Mouse (Mus musculus) CH12.LX (cell line): Measurements from ENCODE around the gene Ccdc120. TPM values are rescaled to one million over a fixed set of nuclear protein-coding genes. Genes with fewer than 3 reads are reported as not detected.
A peak's percentile ranks its signal among the peaks of the same experiment; 100 is the strongest.

Experiments
- DNase-seq: peaks from one replicate; pipeline ENCODE4 v3.0.0-alpha.2; 2013; ENCODE audit errors: extremely low read depth
- H3K27ac ChIP-seq: 2 replicates; pipeline ENCODE4 v1.5.1; 2012; ENCODE audit warnings: low read depth, mild to moderate bottlenecking, control low read depth, moderate library complexity; ENCODE audit not compliant: insufficient read depth
- H3K27me3 ChIP-seq: replicated peaks from 2 replicates; pipeline ENCODE3; 2012; ENCODE audit warnings: inconsistent platforms
- H3K36me3 ChIP-seq, 2 experiments: replicated peaks in 1 of 2; 2 replicates each; pipeline versions ENCODE3 to v1.6.1; 2012; ENCODE audit warnings: inconsistent platforms in 1 of 2, low read length in 1 of 2, mild to moderate bottlenecking in 1 of 2, mixed read lengths in 1 of 2, moderate library complexity in 1 of 2; ENCODE audit not compliant: control insufficient read depth in 1 of 2, insufficient read depth in 1 of 2
- H3K4me1 ChIP-seq, 2 experiments: 2 replicates each; pipeline ENCODE4 v1.6.1; 2012; ENCODE audit warnings: inconsistent platforms in 1 of 2, moderate library complexity in 1 of 2; ENCODE audit not compliant: insufficient read depth in 2 of 2, control insufficient read depth in 1 of 2
- H3K4me2 ChIP-seq: 2 replicates; pipeline ENCODE4 v1.6.1; 2012; ENCODE audit warnings: low read depth, mild to moderate bottlenecking, control low read depth; ENCODE audit not compliant: poor library complexity, insufficient read depth, severe bottlenecking
- H3K4me3 ChIP-seq, 3 experiments: fragments of 150-350 bp in 1 of 3; sonication (generic) in 1 of 3; replicated peaks in 1 of 3; 2 replicates each; pipeline versions ENCODE3 to v1.5.1; 2011 to 2012; ENCODE audit warnings: low read depth in 2 of 3, low read length in 2 of 3, mild to moderate bottlenecking in 2 of 3, moderate library complexity in 2 of 3, control low read depth in 1 of 3, improper control_type of control experiment in 1 of 3, inconsistent platforms in 1 of 3, mixed read lengths in 1 of 3; ENCODE audit not compliant: poor library complexity in 1 of 3
- H3K79me2 ChIP-seq: replicated peaks from 2 replicates; pipeline ENCODE4 v1.6.1; 2012; ENCODE audit warnings: mild to moderate bottlenecking, moderate library complexity; ENCODE audit not compliant: control insufficient read depth, poor library complexity, insufficient read depth, severe bottlenecking; ENCODE audit errors: extremely low read depth
- H3K9ac ChIP-seq: 2 replicates; pipeline ENCODE4 v1.6.1; 2012; ENCODE audit warnings: low read depth, mild to moderate bottlenecking, control low read depth, moderate library complexity; ENCODE audit not compliant: insufficient read depth
- H3K9me3 ChIP-seq: replicated peaks from 2 replicates; pipeline ENCODE3; 2012; ENCODE audit warnings: low read length, inconsistent platforms, mixed read lengths
- CTCF ChIP-seq, 2 experiments: IDR thresholded peaks in 1 of 2; conservative IDR thresholded peaks in 1 of 2; 2 replicates each; pipeline ENCODE4 v1.5.1; 2011 to 2012; ENCODE audit warnings: low read depth in 2 of 2, low read length in 2 of 2, improper control_type of control experiment in 1 of 2, inconsistent platforms in 1 of 2, mild to moderate bottlenecking in 1 of 2, moderate library complexity in 1 of 2
- JUND ChIP-seq: conservative IDR thresholded peaks from 2 replicates; pipeline ENCODE4 v1.6.1; 2011; ENCODE audit warnings: low read depth, low read length, improper control_type of control experiment
- MAFK ChIP-seq: IDR thresholded peaks from 2 replicates; pipeline ENCODE4 v1.6.1; 2011; ENCODE audit warnings: low read length, improper control_type of control experiment; ENCODE audit not compliant: insufficient replicate concordance
- MYC ChIP-seq: IDR thresholded peaks from 2 replicates; pipeline ENCODE4 v1.6.1; 2011; ENCODE audit warnings: low read depth, mild to moderate bottlenecking, improper control_type of control experiment, low read length
- RAD21 ChIP-seq: IDR thresholded peaks from 2 replicates; pipeline ENCODE4 v1.6.1; 2011; ENCODE audit warnings: low read depth, mild to moderate bottlenecking, low read length, improper control_type of control experiment, moderate library complexity
- RCOR1 ChIP-seq: conservative IDR thresholded peaks from 2 replicates; pipeline ENCODE4 v1.6.1; 2012; ENCODE audit warnings: low read depth, mild to moderate bottlenecking, inconsistent platforms, low read length, improper control_type of control experiment
- ZC3H11A ChIP-seq: IDR thresholded peaks from 2 replicates; pipeline ENCODE4 v1.6.1; 2012; ENCODE audit warnings: low read depth, mild to moderate bottlenecking, inconsistent platforms, low read length, improper control_type of control experiment
- ZMIZ1 ChIP-seq: IDR thresholded peaks from 2 replicates; pipeline ENCODE4 v1.6.1; 2012; ENCODE audit warnings: low read depth, mild to moderate bottlenecking, inconsistent platforms, low read length, improper control_type of control experiment
- dilution Hi-C: fragments of 300-500 bp; cut with MboI; formaldehyde crosslinking; loops from 2 replicates; pipeline ENCODE4 v1.14.3; 2020; ENCODE audit warnings: low sequenced_read_pairs; ENCODE audit not compliant: extremely low pct_unique_long_range_greater_than_20kb, extremely low pct_ligation_motif_present
- in situ Hi-C: fragments of 300-500 bp; cut with MboI; formaldehyde crosslinking; loops from 3 replicates; pipeline ENCODE4 v1.14.3; 2019; ENCODE audit warnings: low sequenced_read_pairs, low pct_ligation_motif_present, low pct_unique_long_range_greater_than_20kb, mixed read lengths
- polyA plus RNA-seq: library from polyadenylated mRNA; unstranded; fragments of >175 nt; gene quantifications from 2 replicates; pipeline ENCODE4 v1.2.1, GENCODE M21; 2012; ENCODE audit warnings: low read depth; ENCODE audit not compliant: insufficient read length
- total RNA-seq, 2 experiments: library from RNA; depleted of rRNA; stranded (reverse); fragments of 300-350 nt in 1 of 2; fragments of >200 nt in 1 of 2; gene quantifications; 2 replicates each; pipeline ENCODE4 v1.2.3; 2012 to 2014

Gene Ccdc120
- total and polyA plus RNA-seq, 3 experiments: 4.4 to 9.0 (median 6.9) TPM

DNA sequence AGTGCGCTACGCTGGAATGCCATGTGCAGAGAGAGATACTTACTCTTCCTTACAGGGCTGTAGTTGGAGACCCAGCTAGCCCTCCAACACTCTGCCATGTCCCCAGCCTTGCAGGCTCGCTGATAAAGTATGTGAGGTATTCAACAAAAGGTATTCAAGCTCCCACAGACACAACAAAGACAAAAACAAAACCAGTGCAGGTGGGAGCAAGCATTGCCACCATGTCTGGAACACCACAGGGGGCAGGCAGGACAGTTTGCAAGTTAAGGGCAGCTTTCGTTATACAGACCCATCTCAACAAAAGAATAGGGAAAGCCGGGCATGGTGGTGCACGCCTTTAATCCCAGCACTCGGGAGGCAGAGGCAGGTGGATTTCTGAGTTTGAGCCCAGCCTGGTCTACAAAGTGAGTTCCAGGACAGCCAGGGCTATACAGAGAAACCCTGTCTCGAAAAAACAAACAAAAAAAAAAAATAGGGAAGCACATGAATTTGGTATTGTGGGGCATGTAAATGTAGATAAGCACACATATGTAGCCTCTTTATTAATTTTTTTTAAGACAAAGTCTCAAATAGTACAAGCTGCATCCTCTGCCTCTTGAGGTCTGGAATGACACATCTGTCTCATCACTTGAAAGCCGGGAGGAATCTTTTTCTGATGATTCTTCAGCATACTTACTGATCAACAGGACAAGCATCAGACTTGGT is 24.9 kb upstream of the Ccdc120 start:
- Histone ChIP-seq H3K4me3 (no peak overlapping the region), H3K4me1 (peaks cover 0 to 7% of the 10 kb centered on the region in 2 experiments; a peak in 2 of 4 replicates), H3K27ac (no peak overlapping the region), H3K9ac (no peak overlapping the region), H3K36me3 (peaks cover 33 to 46% of the 10 kb centered on the region in 2 experiments), H3K27me3 (no peaks in the 10 kb centered on the region), H3K4me2 (no peak overlapping the region), H3K9me3 (no peaks in the 10 kb centered on the region), H3K79me2 (no peaks in the 10 kb centered on the region)
- no peak for DNase-seq
- dilution Hi-C loops (no loop called here), in situ Hi-C loops (no loop called here)
- TF ChIP-seq RCOR1 (no peak), ZMIZ1 (no peak)

GRCm38 (mm10) chrX:7772766-7773165 is 22.1 kb upstream of the Ccdc120 start:
- H3K27ac ChIP-seq: no peak overlapping the region
- DNase-seq: no peak
- H3K9me3 ChIP-seq: no peaks in the 10 kb centered on the region
- peaks cover 49 to 75% of the 10 kb centered on the region in 2 experiments for H3K36me3 ChIP-seq
- in situ Hi-C loops (no loop called here), dilution Hi-C loops (no loop called here)
- H3K4me1 ChIP-seq: peaks cover 0 to 7% of the 10 kb centered on the region in 2 experiments; a peak in 2 of 4 replicates
- no peak overlapping the region for H3K4me2 ChIP-seq
- no peak overlapping the region for H3K4me3 ChIP-seq
- H3K79me2 ChIP-seq: no peaks in the 10 kb centered on the region
- TF ChIP-seq RAD21 (peak; percentile 6), MYC (no peak), CTCF (conservative IDR thresholded peaks at IDR 0.05 in 1 of 2, IDR thresholded peaks at IDR 0.05 in 1 of 2; ENCODE audit: low read depth in 2 of 2, low read length in 2 of 2) (peak; percentile 24 to 53; a peak in 2 of 4 replicates)
- no peaks in the 10 kb centered on the region for H3K27me3 ChIP-seq
- H3K9ac ChIP-seq: no peak overlapping the region

GRCm38 (mm10) chrX:7769302-7770017 is 18.8 kb upstream of the Ccdc120 start:
- Histone ChIP-seq H3K27ac (no peak overlapping the region), H3K36me3 (peaks cover 64 to 89% of the 10 kb centered on the region in 2 experiments), H3K79me2 (peaks cover 7% of the 10 kb centered on the region), H3K4me1 (peaks cover 2 to 19% of the 10 kb centered on the region in 2 experiments; a peak in 3 of 4 replicates), H3K4me3 (no peak overlapping the region), H3K27me3 (no peaks in the 10 kb centered on the region), H3K9ac (no peak overlapping the region), H3K9me3 (no peaks in the 10 kb centered on the region), H3K4me2 (no peak overlapping the region)
- dilution Hi-C loops: no loop called here
- in situ Hi-C loops: no loop called here
- DNase-seq: no peak
- TF ChIP-seq ZC3H11A: no peak
- no peak for TF ChIP-seq MAFK
- TF ChIP-seq JUND: no peak
